Mouse (Mus musculus) CH12.LX (cell line): ENCODE measurements at regions not wholly inside any gene's neighbourhood (a gene's known extent, or its start where the extent isn't known, plus 50 kb on each side); places are given as distances from the start of the nearest gene placed in this dataset.

ENCODE experiments used
- DNase-seq: peaks from one replicate; pipeline ENCODE4 v3.0.0-alpha.2; 2013; ENCODE audit errors: extremely low read depth
- H3K27ac ChIP-seq: 2 replicates; pipeline ENCODE4 v1.5.1; 2012; ENCODE audit warnings: low read depth, mild to moderate bottlenecking, control low read depth, moderate library complexity; ENCODE audit not compliant: insufficient read depth
- H3K27me3 ChIP-seq: replicated peaks from 2 replicates; pipeline ENCODE3; 2012; ENCODE audit warnings: inconsistent platforms
- H3K36me3 ChIP-seq, 2 experiments: replicated peaks in 1 of 2; 2 replicates each; pipeline versions ENCODE3 to v1.6.1; 2012; ENCODE audit warnings: inconsistent platforms in 1 of 2, low read length in 1 of 2, mild to moderate bottlenecking in 1 of 2, mixed read lengths in 1 of 2, moderate library complexity in 1 of 2; ENCODE audit not compliant: control insufficient read depth in 1 of 2, insufficient read depth in 1 of 2
- H3K4me1 ChIP-seq, 2 experiments: 2 replicates each; pipeline ENCODE4 v1.6.1; 2012; ENCODE audit warnings: inconsistent platforms in 1 of 2, moderate library complexity in 1 of 2; ENCODE audit not compliant: insufficient read depth in 2 of 2, control insufficient read depth in 1 of 2
- H3K4me2 ChIP-seq: 2 replicates; pipeline ENCODE4 v1.6.1; 2012; ENCODE audit warnings: low read depth, mild to moderate bottlenecking, control low read depth; ENCODE audit not compliant: poor library complexity, insufficient read depth, severe bottlenecking
- H3K4me3 ChIP-seq, 3 experiments: fragments of 150-350 bp in 1 of 3; sonication (generic) in 1 of 3; replicated peaks in 1 of 3; 2 replicates each; pipeline versions ENCODE3 to v1.5.1; 2011 to 2012; ENCODE audit warnings: low read depth in 2 of 3, low read length in 2 of 3, mild to moderate bottlenecking in 2 of 3, moderate library complexity in 2 of 3, control low read depth in 1 of 3, improper control_type of control experiment in 1 of 3, inconsistent platforms in 1 of 3, mixed read lengths in 1 of 3; ENCODE audit not compliant: poor library complexity in 1 of 3
- H3K79me2 ChIP-seq: replicated peaks from 2 replicates; pipeline ENCODE4 v1.6.1; 2012; ENCODE audit warnings: mild to moderate bottlenecking, moderate library complexity; ENCODE audit not compliant: control insufficient read depth, poor library complexity, insufficient read depth, severe bottlenecking; ENCODE audit errors: extremely low read depth
- H3K9ac ChIP-seq: 2 replicates; pipeline ENCODE4 v1.6.1; 2012; ENCODE audit warnings: low read depth, mild to moderate bottlenecking, control low read depth, moderate library complexity; ENCODE audit not compliant: insufficient read depth
- H3K9me3 ChIP-seq: replicated peaks from 2 replicates; pipeline ENCODE3; 2012; ENCODE audit warnings: low read length, inconsistent platforms, mixed read lengths
- BHLHE40 ChIP-seq: IDR thresholded peaks from 2 replicates; pipeline ENCODE4 v1.6.1; 2011; ENCODE audit warnings: mild to moderate bottlenecking, low read depth, low read length, improper control_type of control experiment
- CHD1 ChIP-seq: IDR thresholded peaks from 2 replicates; pipeline ENCODE4 v1.6.1; 2012; ENCODE audit warnings: low read depth, low read length, improper control_type of control experiment, inconsistent platforms
- CHD2 ChIP-seq: IDR thresholded peaks from 2 replicates; pipeline ENCODE4 v1.6.1; 2011; ENCODE audit warnings: low read length, improper control_type of control experiment
- E2F4 ChIP-seq: IDR thresholded peaks from 2 replicates; pipeline ENCODE4 v1.6.1; 2011; ENCODE audit warnings: low read depth, low read length, improper control_type of control experiment; ENCODE audit not compliant: insufficient replicate concordance
- ELF1 ChIP-seq: IDR thresholded peaks from 2 replicates; pipeline ENCODE4 v1.6.1; 2014; ENCODE audit warnings: low read depth, mild to moderate bottlenecking, inconsistent platforms, low read length, improper control_type of control experiment
- HCFC1 ChIP-seq: IDR thresholded peaks from 2 replicates; pipeline ENCODE4 v1.6.1; 2012; ENCODE audit warnings: low read depth, mild to moderate bottlenecking, inconsistent platforms, low read length, improper control_type of control experiment
- JUN ChIP-seq: IDR thresholded peaks from 2 replicates; pipeline ENCODE4 v1.6.1; 2011; ENCODE audit warnings: low read depth, mild to moderate bottlenecking, low read length, improper control_type of control experiment, moderate library complexity; ENCODE audit not compliant: insufficient read depth
- MAFK ChIP-seq: IDR thresholded peaks from 2 replicates; pipeline ENCODE4 v1.6.1; 2011; ENCODE audit warnings: low read length, improper control_type of control experiment; ENCODE audit not compliant: insufficient replicate concordance
- MAX ChIP-seq: IDR thresholded peaks from 2 replicates; pipeline ENCODE4 v1.6.1; 2011; ENCODE audit warnings: low read length, improper control_type of control experiment
- MEF2A ChIP-seq: IDR thresholded peaks from 2 replicates; pipeline ENCODE4 v1.6.1; 2014; ENCODE audit warnings: low read depth, mild to moderate bottlenecking, inconsistent platforms, low read length, improper control_type of control experiment, borderline replicate concordance
- MYC ChIP-seq: IDR thresholded peaks from 2 replicates; pipeline ENCODE4 v1.6.1; 2011; ENCODE audit warnings: low read depth, mild to moderate bottlenecking, improper control_type of control experiment, low read length
- NELFE ChIP-seq: IDR thresholded peaks from 2 replicates; pipeline ENCODE4 v1.6.1; 2011; ENCODE audit warnings: low read depth, low read length, improper control_type of control experiment
- NRF1 ChIP-seq: IDR thresholded peaks from 2 replicates; pipeline ENCODE4 v1.6.1; 2014; ENCODE audit warnings: low read depth, mild to moderate bottlenecking, inconsistent platforms, low read length, improper control_type of control experiment, moderate library complexity
- POLR2A ChIP-seq: IDR thresholded peaks from 2 replicates; pipeline ENCODE4 v1.6.1; 2011; ENCODE audit warnings: low read depth, mild to moderate bottlenecking, improper control_type of control experiment, low read length
- TBP ChIP-seq: conservative IDR thresholded peaks from 2 replicates; pipeline ENCODE4 v1.6.1; 2011; ENCODE audit warnings: low read depth, low read length, improper control_type of control experiment
- TCF12 ChIP-seq: IDR thresholded peaks from 2 replicates; pipeline ENCODE4 v1.6.1; 2014; ENCODE audit warnings: low read depth, mild to moderate bottlenecking, inconsistent platforms, low read length, improper control_type of control experiment
- UBTF ChIP-seq: IDR thresholded peaks from 2 replicates; pipeline ENCODE4 v1.6.1; 2012; ENCODE audit warnings: low read depth, mild to moderate bottlenecking, inconsistent platforms, low read length, improper control_type of control experiment, moderate library complexity
- ZKSCAN1 ChIP-seq: IDR thresholded peaks from 2 replicates; pipeline ENCODE4 v1.6.1; 2012; ENCODE audit warnings: low read depth, inconsistent platforms, low read length, improper control_type of control experiment, borderline replicate concordance
- ZMIZ1 ChIP-seq: IDR thresholded peaks from 2 replicates; pipeline ENCODE4 v1.6.1; 2012; ENCODE audit warnings: low read depth, mild to moderate bottlenecking, inconsistent platforms, low read length, improper control_type of control experiment
- ZNF384 ChIP-seq: IDR thresholded peaks from 2 replicates; pipeline ENCODE4 v1.6.1; 2012; ENCODE audit warnings: low read depth, low read length, improper control_type of control experiment, inconsistent platforms
- dilution Hi-C: fragments of 300-500 bp; cut with MboI; formaldehyde crosslinking; loops from 2 replicates; pipeline ENCODE4 v1.14.3; 2020; ENCODE audit warnings: low sequenced_read_pairs; ENCODE audit not compliant: extremely low pct_unique_long_range_greater_than_20kb, extremely low pct_ligation_motif_present
- in situ Hi-C: fragments of 300-500 bp; cut with MboI; formaldehyde crosslinking; loops from 3 replicates; pipeline ENCODE4 v1.14.3; 2019; ENCODE audit warnings: low sequenced_read_pairs, low pct_ligation_motif_present, low pct_unique_long_range_greater_than_20kb, mixed read lengths

DNA sequence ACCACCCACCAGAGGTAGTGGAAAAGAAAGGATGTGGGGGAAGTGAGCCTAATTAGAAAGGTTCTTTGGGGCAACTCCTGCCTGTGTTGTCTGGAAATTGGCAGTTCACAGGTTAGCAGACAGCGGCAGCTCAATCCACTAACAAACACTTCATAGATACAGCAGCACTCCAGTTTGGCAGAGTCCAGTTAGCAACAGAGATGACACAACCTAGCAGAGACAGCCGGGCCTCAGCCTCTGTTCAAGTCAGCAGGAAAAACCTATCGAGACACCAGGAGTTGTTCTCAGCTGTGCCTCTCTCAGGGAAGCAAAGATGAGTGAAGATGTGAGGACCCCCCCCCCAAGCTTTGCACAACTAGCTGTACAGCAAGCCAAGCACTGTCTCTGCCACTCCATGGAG lies 131.2 kb downstream of the Ibtk start:
- no peak for DNase-seq
- no peaks in the 10 kb centered on the region for H3K4me1 ChIP-seq
- no peak overlapping the region for H3K27ac ChIP-seq
- H3K9ac ChIP-seq: no peak overlapping the region
- H3K4me3 ChIP-seq: no peak overlapping the region
- no peak overlapping the region for H3K4me2 ChIP-seq
- no peak for TF ChIP-seq ELF1
- TF ChIP-seq MAX: no peak
- TF ChIP-seq CHD2: no peak
- no peak for TF ChIP-seq UBTF
- TF ChIP-seq, all 38 proteins: peak for 0
- Histone ChIP-seq H3K27me3 (no peaks in the 10 kb centered on the region), H3K36me3 (no peaks in the 10 kb centered on the region), H3K9me3 (no peaks in the 10 kb centered on the region), H3K79me2 (no peaks in the 10 kb centered on the region)
- dilution Hi-C loops (no loop called here), in situ Hi-C loops (no loop called here)

DNA sequence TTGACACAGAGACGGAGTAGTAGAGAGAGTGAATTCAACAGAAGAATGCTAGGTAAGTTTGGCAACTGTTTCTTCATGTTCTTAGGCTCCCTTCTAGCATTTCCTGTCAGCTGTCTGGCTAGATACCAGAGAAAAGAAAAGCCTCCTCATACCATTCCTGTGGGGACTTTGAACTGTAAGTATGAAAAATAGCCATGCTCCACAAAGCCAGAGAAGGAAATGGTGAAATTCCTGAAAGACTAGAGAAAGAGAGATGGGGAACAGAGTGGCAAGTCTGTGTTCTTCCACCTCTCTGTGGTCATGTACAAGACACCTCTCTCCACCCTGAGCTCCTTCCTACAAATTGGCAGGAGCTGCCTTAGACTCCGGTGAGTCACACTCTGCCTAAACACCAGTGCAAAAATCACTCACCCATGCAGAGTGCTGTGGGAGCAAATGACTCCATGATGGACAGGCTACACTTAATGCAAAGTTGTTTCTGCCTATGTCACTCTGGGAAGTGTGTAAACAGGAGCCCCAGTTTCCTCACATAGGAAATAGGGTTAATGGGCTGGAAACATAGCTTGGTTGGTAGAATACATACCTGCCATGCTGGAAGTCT lies 131.9 kb downstream of the Ibtk start:
- H3K27me3 ChIP-seq: no peaks in the 10 kb centered on the region
- H3K36me3 ChIP-seq: no peaks in the 10 kb centered on the region

DNA sequence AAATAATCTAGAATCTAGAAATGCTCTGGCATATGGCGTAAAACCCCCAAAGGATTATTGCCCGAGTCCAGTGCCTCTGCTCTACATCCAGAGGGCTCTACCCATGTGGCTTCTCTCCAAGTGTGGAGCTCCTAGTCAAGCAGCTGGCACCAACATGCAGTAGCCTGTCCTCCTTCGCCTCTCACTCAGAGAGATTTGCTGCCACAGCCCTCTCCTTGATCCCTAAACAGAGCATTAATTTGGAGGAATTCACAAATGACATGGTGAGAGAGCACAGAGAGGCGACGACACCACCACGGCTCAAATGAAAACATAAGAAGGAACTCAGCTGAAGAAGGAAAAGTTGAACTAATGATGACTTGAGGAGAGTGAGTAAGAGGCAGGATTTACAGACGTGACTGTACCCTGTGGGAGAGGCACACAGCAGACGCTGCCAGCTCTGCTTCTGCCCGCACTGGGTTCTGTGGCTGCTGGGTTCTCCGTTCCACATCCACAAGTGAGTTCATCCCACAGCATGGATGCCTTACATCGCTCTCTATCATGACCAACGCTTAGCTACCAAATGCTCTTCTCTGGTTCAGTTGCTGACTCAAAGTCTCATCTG lies 132.8 kb downstream of the Ibtk start:
- dilution Hi-C loops (no loop called here), in situ Hi-C loops (no loop called here)
- Histone ChIP-seq H3K4me1 (no peaks in the 10 kb centered on the region), H3K36me3 (no peaks in the 10 kb centered on the region), H3K4me3 (no peak overlapping the region), H3K27ac (no peak overlapping the region), H3K27me3 (no peaks in the 10 kb centered on the region), H3K9ac (no peak overlapping the region), H3K79me2 (no peaks in the 10 kb centered on the region), H3K9me3 (no peaks in the 10 kb centered on the region), H3K4me2 (no peak overlapping the region)
- no peak for DNase-seq
- no peak for TF ChIP-seq MAX
- no peak for TF ChIP-seq CHD1
- no peak for TF ChIP-seq BHLHE40
- TF ChIP-seq CHD2: no peak
- no peak for TF ChIP-seq POLR2A
- no peak for TF ChIP-seq ZNF384
- TF ChIP-seq UBTF: no peak
- no peak for TF ChIP-seq NELFE

More for the DNA sequence above, 131.9 kb downstream of the Ibtk start:
- no peak for DNase-seq
- H3K9ac ChIP-seq: no peak overlapping the region
- H3K9me3 ChIP-seq: no peaks in the 10 kb centered on the region
- H3K79me2 ChIP-seq: no peaks in the 10 kb centered on the region
- H3K4me1 ChIP-seq: no peaks in the 10 kb centered on the region
- no peak overlapping the region for H3K27ac ChIP-seq
- in situ Hi-C loops (no loop called here), dilution Hi-C loops (no loop called here)
- H3K4me3 ChIP-seq: no peak overlapping the region
- TF ChIP-seq POLR2A: no peak
- no peak for TF ChIP-seq MYC
- TF ChIP-seq JUN: no peak
- no peak for TF ChIP-seq MAFK
- no peak for TF ChIP-seq CHD1
- TF ChIP-seq E2F4: no peak
- no peak for TF ChIP-seq TCF12
- TF ChIP-seq ZMIZ1: no peak
- no peak for TF ChIP-seq UBTF
- TF ChIP-seq NRF1: no peak
- no peak for TF ChIP-seq BHLHE40
- no peak for TF ChIP-seq TBP
- no peak for TF ChIP-seq ZKSCAN1
- TF ChIP-seq HCFC1: no peak
- TF ChIP-seq MEF2A: no peak
- H3K4me2 ChIP-seq: no peak overlapping the region
